Mouse (Mus musculus): ENCODE measurements at regions not wholly inside any gene's neighbourhood (a gene's known extent, or its start where the extent isn't known, plus 50 kb on each side); places are given as distances from the start of the nearest gene placed in this dataset.

DNA sequence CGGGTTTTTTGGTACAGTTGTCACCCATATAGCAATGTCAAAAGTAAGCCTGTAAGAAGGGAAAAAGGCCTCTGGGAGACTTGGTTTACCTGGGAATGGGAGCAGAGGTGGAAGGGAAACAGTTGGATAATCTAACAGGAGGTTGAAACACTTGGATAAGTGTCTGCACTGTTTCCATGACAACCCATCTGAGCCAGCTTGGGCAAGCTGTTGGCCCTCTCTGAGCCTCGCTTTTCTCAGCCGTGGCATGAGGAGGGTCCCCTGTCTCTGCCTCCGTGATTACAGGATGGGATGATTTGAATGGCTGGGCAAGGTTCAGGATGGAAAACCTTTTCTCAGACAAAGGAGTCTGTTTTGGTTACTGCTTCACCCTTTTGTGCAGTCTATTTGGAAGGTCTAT lies 265.6 kb downstream of the Emp1 start:
- no peaks in the 10 kb centered on the region; the same call in 1 of the 2 replicates for H3K27me3 ChIP-seq (ENCODE audit: control insufficient read depth, insufficient read depth, low read length, poor library complexity, severe bottlenecking)
- DNase-seq (ENCODE audit: low read depth, low spot score): no peak

DNA sequence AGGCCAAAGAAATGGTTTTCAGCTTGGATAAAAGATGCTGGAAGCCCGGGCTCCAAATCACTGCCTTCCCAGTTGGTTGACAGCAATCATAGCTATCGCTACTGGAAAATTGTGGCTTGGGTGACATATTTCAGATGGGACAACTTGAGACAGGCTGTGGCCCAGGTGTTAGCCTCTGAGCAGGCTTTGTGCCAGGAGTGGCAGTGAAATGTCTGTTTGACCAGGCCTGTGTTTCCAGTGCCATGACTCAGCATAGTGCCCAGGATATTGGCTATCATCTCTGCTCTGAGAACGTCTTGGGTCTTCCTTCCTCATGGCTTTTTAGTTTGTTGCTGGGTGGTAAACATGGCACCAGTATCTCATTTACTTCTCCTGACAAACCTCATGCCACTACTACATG lies 266.9 kb downstream of the Emp1 start:
- Histone ChIP-seq H3K36me3 (ENCODE audit: control insufficient read depth, insufficient read depth, low read length, poor library complexity, severe bottlenecking) (no peaks in the 10 kb centered on the region), H3K27me3 (ENCODE audit: control insufficient read depth, insufficient read depth, low read length, poor library complexity, severe bottlenecking) (no peaks in the 10 kb centered on the region; the same call in 1 of the 2 replicates)
- no peak for DNase-seq (ENCODE audit: low read depth, low spot score)

More for the DNA sequence above, 265.6 kb downstream of the Emp1 start:
- no peaks in the 10 kb centered on the region for H3K36me3 ChIP-seq (ENCODE audit: control insufficient read depth, insufficient read depth, low read length, poor library complexity, severe bottlenecking)

DNA sequence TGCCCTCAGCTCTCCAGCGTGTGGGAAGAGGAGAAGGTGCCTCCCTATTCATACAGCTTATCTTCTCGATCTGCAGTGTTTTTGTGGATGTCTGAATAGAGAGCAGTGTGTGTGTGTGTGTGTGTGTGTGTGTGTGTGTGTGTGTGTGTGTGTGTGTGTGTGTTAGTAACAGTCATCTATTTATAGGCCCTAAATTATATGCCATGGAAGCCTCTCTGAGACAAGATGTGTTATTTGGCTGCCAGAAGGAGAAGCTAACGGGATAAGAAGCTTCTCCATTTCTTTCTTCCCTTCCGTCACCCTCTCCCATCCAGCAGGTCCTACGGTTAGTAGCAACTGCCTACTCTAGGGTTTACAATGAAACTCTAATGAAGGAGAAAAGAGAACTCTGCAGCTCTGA lies 270.3 kb downstream of the Emp1 start:
- H3K27me3 ChIP-seq (ENCODE audit: control insufficient read depth, insufficient read depth, low read length, poor library complexity, severe bottlenecking): no peaks in the 10 kb centered on the region; the same call in 1 of the 2 replicates
- DNase-seq (ENCODE audit: low read depth, low spot score): no peak

DNA sequence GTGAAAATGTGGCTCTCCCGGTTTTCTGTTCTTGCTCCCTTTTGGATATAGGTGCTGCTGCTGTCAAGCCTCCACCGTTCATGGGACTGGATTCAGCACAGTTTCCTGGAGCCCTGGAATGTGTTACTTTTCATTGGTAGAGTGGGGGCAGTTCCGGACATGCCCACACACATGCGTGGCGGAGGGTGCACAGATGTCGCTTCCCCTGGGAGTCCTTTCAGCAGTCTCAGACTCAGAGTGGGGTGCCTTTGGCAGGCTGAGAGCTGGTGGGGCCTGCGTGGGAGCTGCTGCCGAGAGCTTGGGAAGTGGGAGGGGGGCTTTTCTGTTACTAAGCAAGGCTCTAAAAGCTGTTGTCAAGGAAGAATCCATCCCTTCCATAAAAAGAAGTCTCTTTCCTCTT lies 274.3 kb downstream of the Emp1 start:
- Histone ChIP-seq H3K36me3 (ENCODE audit: control insufficient read depth, insufficient read depth, low read length, poor library complexity, severe bottlenecking) (no peaks in the 10 kb centered on the region), H3K27me3 (ENCODE audit: control insufficient read depth, insufficient read depth, low read length, poor library complexity, severe bottlenecking) (no peaks in the 10 kb centered on the region)
- no peak for DNase-seq (ENCODE audit: low read depth, low spot score)

More for the DNA sequence above, 270.3 kb downstream of the Emp1 start:
- no peaks in the 10 kb centered on the region for H3K36me3 ChIP-seq (ENCODE audit: control insufficient read depth, insufficient read depth, low read length, poor library complexity, severe bottlenecking)

DNA sequence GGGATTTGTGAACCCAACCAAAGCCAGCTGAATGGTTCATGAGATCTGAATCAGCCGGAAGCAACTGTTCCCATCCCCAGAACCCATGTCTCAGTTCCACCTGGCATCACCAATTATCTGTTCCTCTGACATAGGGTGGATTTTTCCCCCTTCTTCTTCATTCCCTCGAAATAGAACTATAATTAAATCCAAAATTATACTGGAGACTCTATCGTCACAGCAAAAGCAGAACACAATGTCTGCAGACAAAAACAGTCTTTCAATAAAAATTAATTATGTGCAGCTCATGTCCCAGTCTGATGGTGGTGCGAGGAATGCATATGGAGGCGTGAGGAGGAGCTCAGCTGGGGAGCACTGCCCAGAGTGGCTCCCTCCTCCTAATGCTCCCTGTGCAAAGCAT lies 280.4 kb downstream of the Emp1 start:
- no peaks in the 10 kb centered on the region for H3K27me3 ChIP-seq (ENCODE audit: control insufficient read depth, insufficient read depth, low read length, poor library complexity, severe bottlenecking)
- DNase-seq (ENCODE audit: low read depth, low spot score): no peak
- H3K36me3 ChIP-seq (ENCODE audit: control insufficient read depth, insufficient read depth, low read length, poor library complexity, severe bottlenecking): no peaks in the 10 kb centered on the region

DNA sequence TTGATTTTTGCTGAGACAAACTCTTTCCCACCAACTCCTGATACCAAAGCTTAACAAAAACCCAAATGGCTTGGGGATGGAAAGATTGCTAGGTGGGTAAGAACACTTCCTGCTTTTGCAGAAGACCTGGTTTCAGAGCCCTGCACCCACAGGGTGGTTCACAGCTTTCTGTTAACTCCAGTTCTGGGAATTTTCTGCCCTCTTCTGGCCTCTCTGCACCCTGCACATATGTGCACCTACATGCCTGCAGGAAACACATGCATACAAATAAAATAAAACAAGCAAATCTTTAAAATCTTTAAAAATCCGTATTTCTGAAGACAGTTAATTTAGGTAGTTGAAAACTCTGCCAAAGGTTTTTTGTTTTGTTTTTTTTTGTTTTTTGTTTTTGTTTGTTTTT lies 283.8 kb downstream of the Emp1 start:
- no peak for DNase-seq (ENCODE audit: low read depth, low spot score)
- H3K36me3 ChIP-seq (ENCODE audit: control insufficient read depth, insufficient read depth, low read length, poor library complexity, severe bottlenecking): no peaks in the 10 kb centered on the region
- H3K27me3 ChIP-seq (ENCODE audit: control insufficient read depth, insufficient read depth, low read length, poor library complexity, severe bottlenecking): no peaks in the 10 kb centered on the region

DNA sequence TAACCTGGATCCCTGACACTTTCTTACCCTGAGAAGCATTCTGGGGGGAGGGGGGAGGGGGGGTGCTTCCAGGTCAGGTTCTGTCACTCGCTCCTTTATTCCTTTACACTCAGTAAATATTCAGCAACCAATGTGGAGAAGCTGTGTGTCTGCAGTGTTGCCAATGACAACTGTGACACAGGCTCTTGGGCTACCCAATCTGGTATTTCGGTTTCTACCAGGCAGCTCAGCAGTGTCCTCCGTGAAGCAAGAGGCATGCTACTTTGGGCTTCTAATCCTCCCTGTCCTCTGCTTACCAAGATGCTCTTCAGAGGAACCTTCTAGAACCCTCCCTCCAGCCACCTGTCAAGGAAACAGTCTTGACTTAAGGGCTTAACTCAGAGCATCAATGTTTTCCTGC lies 290.7 kb downstream of the Emp1 start:
- Histone ChIP-seq H3K27me3 (ENCODE audit: control insufficient read depth, insufficient read depth, low read length, poor library complexity, severe bottlenecking) (no peaks in the 10 kb centered on the region), H3K36me3 (ENCODE audit: control insufficient read depth, insufficient read depth, low read length, poor library complexity, severe bottlenecking) (no peaks in the 10 kb centered on the region)
- no peak for DNase-seq (ENCODE audit: low read depth, low spot score)

DNA sequence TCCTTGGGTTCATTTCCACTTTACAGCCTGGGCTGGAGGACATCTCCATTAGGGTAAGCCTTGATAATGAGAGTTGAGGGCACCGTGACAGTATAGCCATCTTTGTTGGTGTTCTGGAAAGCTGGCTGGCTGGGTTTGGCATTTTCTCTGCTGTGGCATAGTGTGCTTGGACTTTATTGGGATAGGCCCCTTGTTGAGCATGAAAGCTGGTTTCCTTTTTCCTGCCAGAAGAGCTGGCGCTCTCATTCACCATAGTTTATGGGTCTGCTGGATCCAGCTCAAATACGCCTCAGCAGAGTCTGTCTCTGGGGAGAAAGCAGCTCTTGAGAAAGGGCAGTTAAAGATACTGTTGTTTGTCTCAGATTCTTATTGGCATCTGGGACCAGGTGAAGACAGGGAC lies 300.0 kb downstream of the Emp1 start:
- no peaks in the 10 kb centered on the region for H3K36me3 ChIP-seq (ENCODE audit: control insufficient read depth, insufficient read depth, low read length, poor library complexity, severe bottlenecking)
- DNase-seq (ENCODE audit: low read depth, low spot score): no peak

DNA sequence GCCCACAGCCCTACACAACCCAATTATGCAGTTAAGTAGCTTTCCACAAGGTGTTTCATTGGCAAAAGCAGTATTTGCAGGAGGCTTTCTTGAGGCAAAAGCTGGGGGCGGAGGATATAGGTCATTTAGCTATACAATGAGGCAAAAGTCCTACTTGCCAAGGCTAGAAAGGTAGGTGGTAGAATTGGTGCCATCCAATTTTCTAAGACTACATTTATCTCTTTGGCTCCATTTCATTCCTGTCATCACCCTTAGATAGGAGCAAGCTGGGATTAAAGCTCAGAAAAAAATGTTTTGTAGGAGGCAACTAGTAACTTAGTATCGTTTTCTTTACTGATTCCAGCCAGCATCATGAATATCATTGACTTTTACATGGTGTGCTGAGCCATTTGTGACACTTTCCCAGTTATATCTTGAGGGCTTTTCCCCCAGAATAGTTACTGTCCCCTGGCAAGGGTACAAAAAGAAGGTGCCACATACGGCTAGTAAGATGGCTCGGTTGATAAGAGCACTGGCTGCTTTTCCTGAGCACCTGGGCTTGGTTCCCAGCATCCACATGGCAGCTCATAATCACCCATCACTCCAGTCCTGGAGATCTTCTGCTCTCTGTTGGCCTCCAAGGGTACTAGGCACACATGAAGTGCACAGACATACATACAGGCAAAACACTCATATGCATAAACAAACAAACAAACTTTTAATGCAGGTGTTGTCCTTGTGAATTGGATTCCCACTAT lies 300.6 kb downstream of the Emp1 start:
- H3K27me3 ChIP-seq (ENCODE audit: control insufficient read depth, insufficient read depth, low read length, poor library complexity, severe bottlenecking): no peaks in the 10 kb centered on the region
- DNase-seq (ENCODE audit: low read depth, low spot score): no peak
- no peaks in the 10 kb centered on the region for H3K36me3 ChIP-seq (ENCODE audit: control insufficient read depth, insufficient read depth, low read length, poor library complexity, severe bottlenecking)

More for the DNA sequence above, 300.0 kb downstream of the Emp1 start:
- no peaks in the 10 kb centered on the region for H3K27me3 ChIP-seq (ENCODE audit: control insufficient read depth, insufficient read depth, low read length, poor library complexity, severe bottlenecking)
